Mouse (Mus musculus) midbrain, postnatal 0 days (tissue): ENCODE results near the gene Hpca. TPM values are rescaled to one million over a fixed set of nuclear protein-coding genes. Genes with fewer than 3 reads are reported as not detected.
A peak's percentile ranks its signal among the peaks of the same experiment; 100 is the strongest.

ENCODE experiments used
- ATAC-seq: fragments of 200-750 bp; cut with Nextera tagmentation; 2 replicates; pipeline ENCODE4 v1.8.0; 2017; ENCODE audit warnings: moderate number of reproducible peaks, mild to moderate bottlenecking, moderate TSS enrichment, moderate library complexity; ENCODE audit not compliant: low FRiP score
- DNase-seq: peaks from one replicate; pipeline ENCODE4 v3.0.0-alpha.2; 2015; ENCODE audit warnings: low spot score
- H3K27ac ChIP-seq: fragments of 300-500 bp; sonication (generic); 2 replicates; pipeline ENCODE4 v1.5.1; 2014; ENCODE audit warnings: low read depth, mild to moderate bottlenecking, low read length, mixed read lengths
- H3K27me3 ChIP-seq: fragments of 300-500 bp; sonication (generic); 2 replicates; pipeline ENCODE4 v1.6.1; 2014; ENCODE audit warnings: low read length, control low read depth, mixed read lengths; ENCODE audit not compliant: insufficient read depth
- H3K36me3 ChIP-seq: fragments of 300-500 bp; sonication (generic); 2 replicates; pipeline ENCODE4 v1.6.1; 2014; ENCODE audit warnings: low read length, control low read depth, mixed read lengths; ENCODE audit not compliant: insufficient read depth
- H3K4me1 ChIP-seq: fragments of 300-500 bp; sonication (generic); 2 replicates; pipeline ENCODE4 v1.6.1; 2014; ENCODE audit warnings: mild to moderate bottlenecking, control low read depth, antibody characterized with exemption, low read length, mixed read lengths; ENCODE audit not compliant: insufficient read depth
- H3K4me2 ChIP-seq: fragments of 300-500 bp; sonication (generic); 2 replicates; pipeline ENCODE4 v1.6.1; 2014; ENCODE audit warnings: low read depth, mild to moderate bottlenecking, low read length, mixed read lengths; ENCODE audit not compliant: poor library complexity, severe bottlenecking
- H3K4me3 ChIP-seq: fragments of 300-500 bp; sonication (generic); 2 replicates; pipeline ENCODE4 v1.5.1; 2014; ENCODE audit warnings: low read depth, mild to moderate bottlenecking, low read length, moderate library complexity
- H3K9ac ChIP-seq: fragments of 300-500 bp; sonication (generic); replicated peaks from 2 replicates; pipeline ENCODE4 v1.6.1; 2014; ENCODE audit warnings: mild to moderate bottlenecking, low read length, moderate library complexity, mixed read lengths; ENCODE audit not compliant: poor library complexity, severe bottlenecking
- H3K9me3 ChIP-seq: fragments of 300-500 bp; sonication (generic); 2 replicates; pipeline ENCODE4 v1.6.1; 2016; ENCODE audit warnings: low read length, control low read depth
- CTCF ChIP-seq: IDR thresholded peaks from 2 replicates; pipeline ENCODE4 v1.5.1; 2016; ENCODE audit warnings: antibody characterized with exemption, mild to moderate bottlenecking
- WGBS: fragments of 180-500 bp; shearing (Covaris S2); extraction: QIAGEN DNeasy Blood & Tissue Kit; methylation state at CpG from one replicate; pipeline ENCODE4 v1.1.7; 2014; 5-methylcytosine and 5-hydroxymethylcytosine counted together
- polyA plus RNA-seq: library from polyadenylated mRNA; unstranded; fragments of >200 nt; fragmentation: Nextera tagmentation; extraction: Ambion mirVana; gene quantifications from 2 replicates; pipeline ENCODE4 v1.2.1, GENCODE M21; 2015
- total RNA-seq: library from RNA; depleted of rRNA; stranded (reverse); fragments of >200 nt; gene quantifications from 2 replicates; pipeline ENCODE4 v1.2.3, GENCODE M21; 2014

The Hpca gene
- total and polyA plus RNA-seq, 2 experiments from 2014 or later, result 217 to 292 TPM

DNA sequence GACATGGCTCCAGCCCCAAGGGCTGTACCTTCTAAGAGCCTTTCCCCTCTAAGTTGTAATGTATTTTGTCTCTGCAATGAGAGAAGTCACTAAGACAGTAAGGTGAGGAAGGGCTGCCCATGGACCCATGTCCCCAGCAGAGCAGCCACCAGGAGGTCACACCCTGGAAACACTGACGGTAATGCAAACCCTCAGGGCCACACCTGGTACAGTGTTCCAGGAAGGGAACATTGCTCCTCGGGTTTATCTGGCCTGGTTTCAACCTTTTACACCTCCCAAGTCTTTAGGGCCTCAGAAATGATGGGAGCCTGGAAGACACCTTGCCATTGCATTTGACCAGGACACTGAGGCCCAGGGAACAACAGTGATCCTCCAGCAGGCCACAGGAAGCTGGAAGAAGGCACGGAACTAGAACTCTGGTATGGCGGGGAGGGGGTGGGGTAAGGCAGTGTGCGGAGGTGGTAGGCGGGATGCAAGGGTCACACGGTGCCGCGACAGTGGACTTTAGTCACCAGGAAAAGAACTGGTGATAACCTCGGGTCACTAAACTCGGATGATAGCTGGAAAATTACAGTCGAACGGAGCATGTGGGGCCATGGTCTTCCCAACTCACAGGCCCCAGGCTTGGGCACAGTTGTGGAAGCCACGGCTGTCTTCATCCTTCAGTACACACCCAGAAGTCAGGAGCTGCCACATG, 19.6 kb downstream of the Hpca start:
- H3K4me3 ChIP-seq, result no peak overlapping the region
- H3K4me1 ChIP-seq, result no peaks in the 10 kb centered on the region
- 85% methylated on average over 14 of the region's 14 CpGs for WGBS
- H3K9me3 ChIP-seq, result no peaks in the 10 kb centered on the region
- no peak for ATAC-seq
- no peaks in the 10 kb centered on the region for H3K36me3 ChIP-seq
- DNase-seq, result no peak
- no peak overlapping the region for H3K4me2 ChIP-seq
- TF ChIP-seq CTCF, result no peak
- no peak overlapping the region for H3K27ac ChIP-seq
- no peak overlapping the region for H3K9ac ChIP-seq
- H3K27me3 ChIP-seq, result peaks cover 28% of the 10 kb centered on the region

GRCm38 (mm10) chr4:129097006-129097405, 24.8 kb downstream of the Hpca start:
- no peak for DNase-seq

GRCm38 (mm10) chr4:129095276-129095675, 26.6 kb downstream of the Hpca start:
- ATAC-seq (no peak), DNase-seq (no peak)
- H3K27me3 ChIP-seq, result no peaks in the 10 kb centered on the region
- no peaks in the 10 kb centered on the region for H3K4me1 ChIP-seq
- H3K27ac ChIP-seq, result no peak overlapping the region
- no peaks in the 10 kb centered on the region for H3K9me3 ChIP-seq
- no peaks in the 10 kb centered on the region for H3K36me3 ChIP-seq
- no peak for TF ChIP-seq CTCF
- WGBS, result 37% methylated on average over 15 of the region's 15 CpGs
- H3K9ac ChIP-seq, result no peak overlapping the region
- H3K4me3 ChIP-seq, result no peak overlapping the region
- H3K4me2 ChIP-seq, result no peak overlapping the region

More at GRCm38 (mm10) chr4:129097006-129097405, 24.8 kb downstream of the Hpca start:
- Histone ChIP-seq H3K4me1 (no peaks in the 10 kb centered on the region), H3K9me3 (no peaks in the 10 kb centered on the region), H3K4me3 (no peak overlapping the region), H3K36me3 (no peaks in the 10 kb centered on the region), H3K4me2 (no peak overlapping the region), H3K27ac (no peak overlapping the region), H3K27me3 (no peaks in the 10 kb centered on the region), H3K9ac (no peak overlapping the region)
- 0 out of 2 replicates have a peak, but pooled peaks have one; percentile 9 for TF ChIP-seq CTCF
- 77% methylated on average over 7 of the region's 7 CpGs for WGBS
- no peak for ATAC-seq

- H3K36me3 ChIP-seq, result peaks cover 17% of the 10 kb centered on the region
- H3K4me2 ChIP-seq, result no peak overlapping the region
- DNase-seq, result no peak
- no peak overlapping the region for H3K27ac ChIP-seq
- 64% methylated on average over 5 of the region's 5 CpGs for WGBS
- no peaks in the 10 kb centered on the region for H3K4me1 ChIP-seq
- H3K9ac ChIP-seq, result no peak overlapping the region
- H3K27me3 ChIP-seq, result no peaks in the 10 kb centered on the region
- H3K4me3 ChIP-seq, result no peak overlapping the region
- no peaks in the 10 kb centered on the region for H3K9me3 ChIP-seq
- TF ChIP-seq CTCF, result no peak
- ATAC-seq, result no peak
Measured at GRCm38 (mm10) chr4:129087850-129088249, 34.0 kb downstream of the Hpca start.

DNA sequence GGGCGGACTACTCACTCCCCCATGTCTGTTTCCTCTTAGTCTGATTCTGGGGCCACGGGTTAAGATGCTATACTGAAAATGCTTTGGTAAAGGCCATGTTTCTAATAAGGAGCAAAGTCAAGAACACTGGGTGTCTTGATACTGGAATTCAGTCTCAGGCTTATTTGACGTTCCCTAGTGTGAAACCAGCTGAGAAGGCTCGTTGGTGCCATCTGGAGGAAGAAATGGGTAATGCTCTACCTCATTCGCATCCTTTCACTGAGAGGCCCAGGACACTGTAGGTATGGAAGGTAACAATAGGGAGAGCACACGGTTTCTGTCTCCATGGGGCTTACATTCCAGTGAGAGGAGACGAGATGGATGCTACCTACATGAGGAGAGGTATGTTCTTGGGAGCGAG, 35.8 kb downstream of the Hpca start:
- Histone ChIP-seq H3K4me1 (no peaks in the 10 kb centered on the region), H3K4me3 (no peak overlapping the region), H3K9me3 (no peaks in the 10 kb centered on the region), H3K27ac (no peak overlapping the region), H3K36me3 (peaks cover 27% of the 10 kb centered on the region), H3K4me2 (no peak overlapping the region), H3K9ac (no peak overlapping the region), H3K27me3 (no peaks in the 10 kb centered on the region)
- 29% methylated on average over 8 of the region's 8 CpGs for WGBS
- ATAC-seq (no peak), DNase-seq (peak; percentile 82)
- TF ChIP-seq CTCF, result peak; percentile 98

DNA sequence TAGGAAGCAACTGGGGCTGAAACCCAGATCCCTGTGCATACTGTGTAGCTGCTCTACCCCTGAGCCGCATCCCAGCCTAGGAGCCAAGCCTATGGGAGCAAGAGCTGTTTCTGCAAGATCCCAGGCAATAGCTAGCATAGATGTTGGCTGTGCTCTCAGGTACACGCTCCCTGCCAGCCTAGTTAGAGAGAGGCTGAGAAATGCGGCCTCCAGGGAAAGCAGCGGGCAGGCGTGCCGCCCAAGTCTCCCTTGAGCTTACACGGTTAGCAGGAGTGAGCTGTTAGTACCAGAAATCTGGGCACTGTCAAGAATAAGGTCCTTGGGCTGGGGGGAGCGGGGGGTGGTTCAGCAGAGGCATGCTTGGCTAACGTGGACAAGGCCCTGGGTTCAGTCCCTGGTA, 36.9 kb downstream of the Hpca start:
- Histone ChIP-seq H3K27ac (no peak overlapping the region), H3K27me3 (no peaks in the 10 kb centered on the region), H3K4me2 (no peak overlapping the region), H3K4me1 (no peaks in the 10 kb centered on the region), H3K4me3 (no peak overlapping the region), H3K9me3 (no peaks in the 10 kb centered on the region), H3K36me3 (peaks cover 39% of the 10 kb centered on the region), H3K9ac (0 out of 2 replicates have a peak overlapping the region, but pooled peaks have one; percentile 8)
- 90% methylated on average over 9 of the region's 9 CpGs for WGBS
- no peak for ATAC-seq
- no peak for TF ChIP-seq CTCF
- no peak for DNase-seq
